Mouse (Mus musculus) Patski (cell line): ENCODE measurements around the gene Areg. TPM values are rescaled to one million over a fixed set of nuclear protein-coding genes. Genes with fewer than 3 reads are reported as not detected.

Experiments
- ATAC-seq: fragments of 100-300 bp; one replicate; pipeline ENCODE4 v1.8.0; 2021
- CTCF ChIA-PET: fragments of 350-600 bp; sonication (Branson Sonifier 250); formaldehyde crosslinking; loops from one replicate; lab custom pipeline; 2022; ENCODE audit warnings: inconsistent platforms; lab: Charles Lee
- POLR2A ChIA-PET: fragments of 350-600 bp; sonication (Branson Sonifier 250); formaldehyde crosslinking; loops from one replicate; lab custom pipeline; 2022; ENCODE audit warnings: antibody characterized with exemption, inconsistent platforms; lab: Charles Lee
- DNase-seq: peaks from one replicate; pipeline ENCODE4 v3.0.0-alpha.2; 2011; ENCODE audit warnings: low read depth, low spot score
- H3K27me3 ChIP-seq: fragments of 371-371 bp; one replicate; pipeline ENCODE4 v1.5.1; 2021
- CTCF ChIP-seq: fragments of 100-300 bp; IDR thresholded peaks from one replicate; pipeline ENCODE4 v1.5.1; 2021
- in situ Hi-C: fragments of 300-500 bp; cut with MboI; formaldehyde crosslinking; loops from 3 replicates; pipeline ENCODE4 v1.11.1; 2018; ENCODE audit warnings: low pct_unique_long_range_greater_than_20kb, mixed read lengths
- polyA plus RNA-seq: library from polyadenylated mRNA; unstranded; gene quantifications from one replicate; pipeline ENCODE4 v1.2.3, GENCODE M21; 2021

Areg gene
- polyA plus RNA-seq, 1 experiment from 2014 or later, result 0.13 TPM

DNA sequence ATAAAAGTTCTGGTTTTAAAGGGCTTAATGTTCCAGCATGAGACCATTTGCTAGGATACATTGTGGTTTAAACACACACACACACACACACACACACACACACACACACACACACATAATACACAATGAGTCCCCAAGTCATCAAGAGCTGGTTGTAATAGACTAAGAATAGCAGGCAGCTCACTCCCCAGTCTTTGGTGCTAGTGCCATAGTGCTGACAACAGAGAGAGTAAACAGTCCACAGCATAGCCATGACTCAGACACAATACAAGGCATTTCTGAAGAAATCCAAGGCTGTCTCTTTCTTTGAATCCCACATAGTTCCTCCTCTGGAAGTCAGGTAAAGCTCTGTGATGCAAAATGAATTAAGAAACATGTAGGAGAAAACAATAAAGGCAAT, 20.8 kb upstream of the Areg start:
- no peak for TF ChIP-seq CTCF
- in situ Hi-C loops, result no loop called here
- ChIA-PET CTCF (interaction anchor here (1.0 kb wide), 1 partner anchor 17 kb away, joined by 3 read pairs; no protein-coding TSS in a partner anchor), POLR2A (interaction anchor here (1.0 kb wide), 1 partner anchor 10 kb away, joined by 3 read pairs; no protein-coding TSS in a partner anchor)
- H3K27me3 ChIP-seq, result no peaks in the 10 kb centered on the region
- no peak for DNase-seq
- ATAC-seq, result no peak

DNA sequence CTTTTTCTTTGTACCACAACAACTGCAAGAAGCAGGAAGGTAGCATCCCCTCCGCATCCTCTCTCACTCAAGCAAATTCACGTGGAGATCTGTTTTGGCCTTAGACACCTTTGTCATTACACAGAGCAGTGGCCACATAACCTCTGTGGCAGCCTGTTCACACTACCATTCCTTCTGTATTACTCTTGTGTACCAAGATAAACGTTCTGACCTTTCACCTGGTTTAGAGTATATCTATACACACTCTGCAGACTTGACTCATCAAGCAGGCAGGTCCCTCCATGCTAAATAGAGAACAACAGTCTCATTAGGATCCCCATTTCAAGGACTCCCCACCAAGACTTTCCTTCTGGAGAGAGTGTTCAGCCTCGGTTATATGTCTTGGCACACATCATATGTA, 16.0 kb upstream of the Areg start:
- DNase-seq (no peak), ATAC-seq (no peak)
- in situ Hi-C loops, result no loop called here
- POLR2A ChIA-PET, result no interaction called here
- TF ChIP-seq CTCF, result no peak
- H3K27me3 ChIP-seq, result no peaks in the 10 kb centered on the region
- CTCF ChIA-PET, result interaction anchor here (1.0 to 2.2 kb wide), 5 partner anchors 8 to 39 kb away, joined by 3 to 8 read pairs (median 3); no protein-coding TSS in a partner anchor

DNA sequence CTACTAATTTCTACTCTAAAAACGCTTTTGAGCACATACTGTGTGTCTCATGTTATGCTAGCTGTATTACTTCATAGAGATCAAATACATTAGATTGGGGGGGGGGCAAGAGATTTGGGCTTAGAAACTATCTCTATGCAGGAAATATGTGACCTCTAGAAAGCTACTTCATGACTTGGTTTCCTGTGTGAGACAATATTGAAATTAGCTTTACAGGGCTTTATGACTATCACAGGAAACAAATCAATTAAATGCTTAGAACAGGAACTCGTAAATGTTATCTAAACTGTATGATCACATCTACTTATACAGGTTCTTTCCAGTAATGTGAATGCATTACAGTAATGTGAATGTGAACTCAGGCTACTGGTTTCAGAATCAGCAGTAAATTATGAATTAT, 15.3 kb upstream of the Areg start:
- POLR2A ChIA-PET, result no interaction called here
- TF ChIP-seq CTCF, result no peak
- DNase-seq, result no peak
- H3K27me3 ChIP-seq, result no peaks in the 10 kb centered on the region
- in situ Hi-C loops, result no loop called here
- ATAC-seq, result no peak
- CTCF ChIA-PET, result interaction anchor here (1.0 to 2.2 kb wide), 5 partner anchors 9 to 39 kb away, joined by 3 to 8 read pairs (median 3); no protein-coding TSS in a partner anchor

DNA sequence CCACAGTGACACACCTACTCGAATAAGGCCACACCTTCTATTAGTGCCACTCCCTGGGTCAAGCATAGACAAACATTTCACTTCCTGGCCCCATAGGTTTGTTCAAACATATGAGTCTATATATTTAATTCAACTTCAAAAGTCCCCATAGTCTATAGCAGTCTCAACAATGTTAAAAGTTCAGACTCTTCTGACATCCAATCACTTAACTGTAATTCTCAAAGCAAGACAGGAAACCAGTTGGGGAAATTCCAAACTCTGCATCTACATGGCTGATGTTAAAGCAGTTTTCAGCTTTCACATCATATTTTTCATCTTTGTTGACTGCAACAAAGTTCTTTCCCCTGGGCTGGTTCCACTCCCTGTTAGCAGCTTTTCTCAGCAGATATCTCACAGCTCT, 12.8 kb upstream of the Areg start:
- in situ Hi-C loops, result no loop called here
- TF ChIP-seq CTCF, result no peak
- no peak for DNase-seq
- POLR2A ChIA-PET, result no interaction called here
- no peaks in the 10 kb centered on the region for H3K27me3 ChIP-seq
- CTCF ChIA-PET, result interaction anchor here (1.3 kb wide), 1 partner anchor 13 kb away, joined by 3 read pairs; the partner anchor contains the start of gene Areg
- ATAC-seq, result no peak

DNA sequence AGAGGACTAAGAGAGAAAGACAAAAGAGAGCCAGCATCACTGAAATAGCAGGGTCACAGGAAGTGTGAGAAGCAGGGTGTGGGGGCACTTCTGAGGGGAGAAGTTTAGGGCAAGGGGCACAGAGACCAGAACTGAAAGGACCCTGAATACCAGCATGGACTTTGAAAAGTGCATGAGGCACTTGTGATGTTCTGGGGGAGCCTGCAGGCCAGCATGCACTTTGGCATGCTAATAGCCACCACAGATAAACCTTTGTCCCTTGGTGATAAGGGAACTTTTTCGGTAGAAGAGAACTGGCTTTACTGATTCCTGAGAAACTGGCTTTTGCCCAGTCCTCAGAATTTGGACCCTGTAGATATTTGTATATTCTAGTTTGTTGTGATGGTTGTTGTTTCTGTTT, 4.4 kb upstream of the Areg start:
- no peak for ATAC-seq
- ChIA-PET CTCF (no interaction called here), POLR2A (interaction anchor here (0.6 kb wide), 1 partner anchor 18 kb away, joined by 3 read pairs; no protein-coding TSS in a partner anchor)
- DNase-seq, result no peak
- no peak for TF ChIP-seq CTCF
- peaks cover 13% of the 10 kb centered on the region for H3K27me3 ChIP-seq
- in situ Hi-C loops, result no loop called here

DNA sequence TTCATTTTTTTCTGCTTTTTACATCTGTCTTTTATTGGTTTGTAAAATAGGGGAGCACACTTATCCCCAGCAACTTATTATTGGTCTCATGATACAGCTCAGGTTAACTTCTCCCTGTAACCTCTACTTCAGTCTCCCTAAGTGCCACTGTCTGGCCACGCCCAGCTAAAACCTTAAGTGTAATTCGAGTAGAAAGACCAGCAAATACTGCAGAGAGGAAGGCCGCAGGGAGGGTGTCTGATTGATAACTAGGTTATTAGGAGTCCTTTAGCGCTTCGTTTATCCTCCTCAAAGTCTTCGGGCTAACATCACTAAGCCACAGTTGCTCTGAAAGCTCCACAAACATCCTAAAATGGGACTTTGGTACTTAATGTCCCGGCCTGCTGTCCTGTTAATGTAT, 429 bp upstream of the Areg start:
- in situ Hi-C loops, result no loop called here
- ATAC-seq, result no peak

DNA sequence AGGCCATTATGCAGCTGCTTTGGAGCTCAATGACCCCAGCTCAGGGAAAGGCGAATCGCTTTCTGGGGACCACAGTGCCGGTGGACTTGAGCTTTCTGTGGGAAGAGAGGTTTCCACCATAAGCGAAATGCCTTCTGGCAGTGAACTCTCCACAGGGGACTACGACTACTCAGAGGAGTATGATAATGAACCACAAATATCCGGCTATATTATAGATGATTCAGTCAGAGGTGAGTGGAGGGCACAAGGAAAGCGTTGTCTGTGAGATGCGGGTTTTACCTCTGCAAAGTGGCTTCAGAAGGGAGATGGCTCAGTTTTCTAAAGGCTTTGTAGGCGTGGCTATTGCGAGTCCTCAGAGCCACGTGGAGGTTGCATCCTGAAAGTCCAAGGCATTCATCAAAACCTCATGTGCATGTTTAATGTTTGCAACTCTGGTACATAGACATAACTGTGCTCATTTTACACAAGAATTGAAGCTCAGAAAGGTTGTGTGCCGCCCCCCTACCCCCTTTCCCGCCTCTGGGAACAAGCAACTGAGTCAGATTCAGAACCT, 1.6 kb downstream of the Areg start:
- in situ Hi-C loops, result no loop called here
- CTCF ChIA-PET, result interaction anchor here (0.8 to 1.5 kb wide), 4 partner anchors 10 to 14 kb away, joined by 3 to 4 read pairs (median 4); no protein-coding TSS in a partner anchor
- POLR2A ChIA-PET, result no interaction called here
- ATAC-seq (no peak), DNase-seq (no peak)
- no peaks in the 10 kb centered on the region for H3K27me3 ChIP-seq
- TF ChIP-seq CTCF, result no peak

More for the DNA sequence above, 429 bp upstream of the Areg start:
- POLR2A ChIA-PET, result no interaction called here
- DNase-seq, result no peak
- H3K27me3 ChIP-seq, result no peaks in the 10 kb centered on the region
- CTCF ChIA-PET, result no interaction called here
- no peak for TF ChIP-seq CTCF

DNA sequence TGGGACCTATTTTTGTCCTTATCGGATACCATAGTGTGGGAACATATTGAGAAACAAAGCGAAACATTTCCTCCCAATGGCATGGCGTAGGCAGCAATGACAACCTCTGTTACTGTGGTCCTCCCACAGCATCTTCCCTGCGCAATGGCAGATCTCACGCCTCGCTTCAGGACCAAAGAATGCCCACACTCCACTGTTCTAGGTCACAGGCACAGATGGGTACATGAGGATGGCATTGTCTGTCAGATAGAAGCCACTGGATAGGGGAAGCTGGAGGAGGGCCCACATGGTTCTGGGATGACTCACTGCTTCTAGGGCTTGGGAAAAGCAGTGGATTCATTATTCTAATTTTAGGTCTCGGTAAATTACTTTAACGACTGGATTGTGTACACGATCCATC, 5.6 kb downstream of the Areg start:
- no peak for ATAC-seq
- TF ChIP-seq CTCF, result no peak
- ChIA-PET POLR2A (interaction anchor here (1.0 kb wide), 1 partner anchor 11 kb away, joined by 3 read pairs; no protein-coding TSS in a partner anchor), CTCF (interaction anchor here (0.8 to 1.7 kb wide), 4 partner anchors 12 to 93 kb away, joined by 3 to 6 read pairs (median 3); no protein-coding TSS in a partner anchor)
- peak; percentile 35 for DNase-seq
- no peaks in the 10 kb centered on the region for H3K27me3 ChIP-seq
- in situ Hi-C loops, result no loop called here

DNA sequence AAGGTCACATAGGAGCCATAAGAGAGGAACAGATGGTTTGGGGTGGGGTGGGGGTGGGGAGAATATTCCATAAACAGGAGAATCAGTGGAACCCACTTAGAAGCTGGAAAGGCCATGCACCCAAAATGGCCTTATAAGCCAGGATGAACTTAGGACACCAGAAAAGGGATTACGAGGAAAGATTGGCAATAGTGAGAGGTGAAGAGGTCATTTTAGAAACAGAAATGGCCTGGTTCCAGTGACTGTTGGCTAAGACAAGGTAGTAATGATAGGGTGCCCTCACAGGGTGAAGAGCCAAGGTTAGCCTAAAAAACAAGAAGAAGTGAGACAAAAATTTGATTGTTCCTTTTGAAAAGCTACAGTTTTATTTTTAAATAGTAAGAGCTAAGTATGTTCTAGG, 7.6 kb downstream of the Areg start:
- no peak for TF ChIP-seq CTCF
- no peaks in the 10 kb centered on the region for H3K27me3 ChIP-seq
- DNase-seq (no peak), ATAC-seq (no peak)
- POLR2A ChIA-PET, result interaction anchor here (0.6 kb wide), 1 partner anchor 70 kb away, joined by 3 read pairs; no protein-coding TSS in a partner anchor
- in situ Hi-C loops, result no loop called here
- CTCF ChIA-PET, result interaction anchor here (2.3 kb wide), 1 partner anchor 9 kb away, joined by 6 read pairs; no protein-coding TSS in a partner anchor

DNA sequence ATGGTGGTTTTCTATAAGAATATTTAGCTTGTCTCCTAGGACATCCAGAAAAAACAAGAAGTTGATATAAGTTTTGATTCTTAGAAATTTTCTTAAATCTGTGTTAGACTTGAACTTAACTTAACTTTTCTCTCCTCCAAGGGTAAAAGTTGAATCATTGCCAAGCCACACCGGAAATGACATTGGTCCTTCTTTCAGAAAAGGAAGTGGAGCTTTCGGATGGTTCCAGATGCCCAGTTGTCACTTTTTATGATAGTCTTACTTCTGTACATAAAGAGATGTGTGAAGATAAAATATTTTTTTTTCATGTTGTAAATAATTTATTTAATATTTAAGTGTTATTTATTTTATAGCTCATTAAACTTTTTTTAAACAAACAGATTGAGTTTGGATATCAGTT, 8.7 kb downstream of the Areg start:
- no peak for TF ChIP-seq CTCF
- in situ Hi-C loops, result no loop called here
- CTCF ChIA-PET, result interaction anchor here (2.3 kb wide), 1 partner anchor 8 kb away, joined by 6 read pairs; no protein-coding TSS in a partner anchor
- DNase-seq (no peak), ATAC-seq (no peak)
- H3K27me3 ChIP-seq, result no peaks in the 10 kb centered on the region
- POLR2A ChIA-PET, result no interaction called here

DNA sequence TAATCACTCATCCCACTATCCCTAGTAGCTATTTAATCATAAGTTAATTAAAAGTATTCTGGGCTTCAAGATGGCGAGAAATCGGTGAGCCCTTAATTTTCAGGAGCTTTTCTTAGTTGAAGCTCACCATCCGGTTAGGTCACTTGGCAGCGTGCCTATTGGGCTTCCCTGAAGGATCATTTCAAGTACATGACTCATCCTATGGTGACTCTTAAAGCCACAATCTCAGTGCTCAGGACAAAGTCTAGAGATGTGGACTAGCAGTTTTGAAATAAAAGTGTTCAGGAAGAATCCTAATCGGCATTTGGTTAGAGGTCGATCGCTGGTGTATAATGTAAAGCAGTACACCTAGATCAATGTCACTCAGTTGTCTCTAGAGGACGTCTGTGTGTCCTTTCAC, 17.3 kb downstream of the Areg start:
- ATAC-seq (peak; percentile 84), DNase-seq (peak; percentile 94)
- TF ChIP-seq CTCF, result no peak
- CTCF ChIA-PET, result interaction anchor here (1.0 to 1.8 kb wide), 4 partner anchors 9 to 52 kb away, joined by 4 to 6 read pairs (median 5); no protein-coding TSS in a partner anchor
- POLR2A ChIA-PET, result interaction anchor here (0.6 to 1.2 kb wide), 2 partner anchors 11 kb away, joined by 3 read pairs; no protein-coding TSS in a partner anchor
- in situ Hi-C loops, result no loop called here
- no peaks in the 10 kb centered on the region for H3K27me3 ChIP-seq
